Mouse (Mus musculus) ES-E14 (cell line): ENCODE measurements around the gene Emc8.

Experiments
- CHD2 ChIP-seq: IDR thresholded peaks from 2 replicates; pipeline ENCODE4 v1.6.1; 2014; ENCODE audit warnings: mild to moderate bottlenecking, low read depth, low read length, inconsistent platforms
- HCFC1 ChIP-seq: IDR thresholded peaks from 2 replicates; pipeline ENCODE4 v1.6.1; 2012; ENCODE audit warnings: low read length, inconsistent platforms, borderline replicate concordance; ENCODE audit not compliant: insufficient read depth
- MAFK ChIP-seq: IDR thresholded peaks from 2 replicates; pipeline ENCODE4 v1.6.1; 2014; ENCODE audit warnings: mild to moderate bottlenecking, low read depth, low read length, inconsistent platforms; ENCODE audit not compliant: insufficient read depth
- ZC3H11A ChIP-seq: IDR thresholded peaks from 2 replicates; pipeline ENCODE4 v1.6.1; 2012; ENCODE audit warnings: low read depth, mild to moderate bottlenecking, inconsistent platforms, low read length, borderline replicate concordance
- ZNF384 ChIP-seq: IDR thresholded peaks from 2 replicates; pipeline ENCODE4 v1.6.1; 2012; ENCODE audit warnings: low read depth, low read length, inconsistent platforms

GRCm38 (mm10) chr8:120671775-120672174, 3.4 kb upstream of the Emc8 start:
- TF ChIP-seq MAFK (no peak), HCFC1 (no peak), CHD2 (no peak), ZNF384 (no peak), ZC3H11A (no peak)
